24 mouse cellular contexts compared by ENCODE assay signal in genomic region chr14:59557886-59558285, GRCm38 (mm10). TPM values are rescaled to one million over a fixed set of nuclear protein-coding genes. Genes with fewer than 3 reads are reported as not detected.
DNase-seq lines count a peak whose midpoint lies in the region; TF ChIP-seq lines count a peak whose summit lies in the region.
"Had no signal": no experiment of that assay in that cellular context is flagged by ENCODE, and none has a peak within 500 bp of the region (broad histone marks: within the 10 kb centered on the region; RNA-seq: fewer than 3 reads in every experiment).

No protein-coding gene starts in this region.

- intact Hi-C loops in heart, postnatal 10 days (cut with DNase I) = loop anchor here (2.0 to 5.0 kb wide), 3 partner anchors 169 to 401 kb away; no protein-coding TSS in a partner anchor

- no peak for TF ChIP-seq CTCF in layer of hippocampus, adult 2 months (conservative IDR thresholded peaks at IDR 0.05)

- H3K27ac ChIP-seq in layer of hippocampus, adult 2 months = peak overlapping the region; percentile 53; the same call in 1 of the 2 replicates
- H3K27ac ChIP-seq: forebrain, embryonic 10.5 days; forebrain, embryonic 13.5 days; gastrocnemius, adult 2 months; heart, adult 2 months; heart, embryonic 15.5 days; hindbrain, embryonic 14.5 days; hindbrain, postnatal 0 days had no signal

- DNase-seq in heart, adult 11 months = peak; percentile 73
- no peak for DNase-seq in heart, postnatal 10 days
- no peak for DNase-seq in layer of hippocampus, adult 2 months (ENCODE audit: low spot score in 2 of 2)
- DNase-seq in layer of hippocampus, postnatal 25 days (ENCODE audit: extremely low spot score in 1 of 2, low spot score in 1 of 2) = no peak
- peak; percentile 43 for DNase-seq in testis, postnatal 10 days (ENCODE audit: low spot score)
- no peak for DNase-seq in gastrocnemius, adult 8-10 months (ENCODE audit: low spot score in 2 of 2)
- no peak for DNase-seq in spleen, postnatal 4 days (ENCODE audit: low spot score in 2 of 2)
- DNase-seq: adrenal gland, postnatal 10 days; adrenal gland, postnatal 36 days; cerebellum, adult 11-12 months; cerebellum, adult 8-10 months; cerebellum, postnatal 10 days; forebrain, postnatal 0 days; gastrocnemius, adult 2 months; gastrocnemius, postnatal 25 days; heart, adult 2 months; heart, postnatal 14 days; heart, postnatal 4 days had no signal

- H3K4me3 ChIP-seq in layer of hippocampus, adult 2 months = no peak overlapping the region
- H3K4me3 ChIP-seq: forebrain, embryonic 10.5 days; forebrain, embryonic 13.5 days; gastrocnemius, adult 2 months; heart, adult 2 months; heart, embryonic 12.5 days; heart, embryonic 15.5 days had no signal

RNA-seq across cellular contexts. Expression of gene Cdadc1, which starts 39.9 kb away (rescaled TPM):
- total RNA-seq in heart, postnatal 10 days (2021) = 10 to 100 TPM; 37.5 to 38.9 TPM
- total RNA-seq in layer of hippocampus, adult 2 months (2021) = 10 to 100 TPM; 65.5 to 71.3 TPM
- total RNA-seq in layer of hippocampus, postnatal 25 days (2021) = 10 to 100 TPM; 65.0 to 67.0 TPM
- total RNA-seq in gastrocnemius, adult 8-10 months (2022) = 10 to 100 TPM; 30.2 to 37.7 (median 31.2) TPM

Comparison
In these comparisons a context has a peak if more than half of its experiments do, and no peak if none do; other contexts are left out.
1. DNase-seq: peak in heart, adult 11 months (single experiment) and testis, postnatal 10 days (single experiment); none in heart, postnatal 10 days (0 of 2), layer of hippocampus, adult 2 months (0 of 2), layer of hippocampus, postnatal 25 days (0 of 2), gastrocnemius, adult 8-10 months (0 of 2) and spleen, postnatal 4 days (0 of 2).